Mouse (Mus musculus): Measurements from ENCODE around the gene Gm13102.
"Not testable (repeated sequence)": the region's sequence is repeated elsewhere in the genome, so short reads cannot be mapped to it uniquely, and the experiment has no call there.

The Gm13102 gene

GRCm38 (mm10) chr4:144106174-144106573 lies at the start of gene Gm13102:
Gene Gm13102 (plus strand): TSS chr4:144106474.
- DNase-seq = not testable (repeated sequence)

GRCm38 (mm10) chr4:144058826-144059225 lies 47.4 kb upstream of the Gm13102 start, which contains the start of gene Pramel4:
Gene Pramel4 (plus strand): TSS chr4:144059126.
- DNase-seq = not testable (repeated sequence)
